Mouse (Mus musculus): ENCODE data around the gene Palld. TPM values are rescaled to one million over a fixed set of nuclear protein-coding genes. Genes with fewer than 3 reads are reported as not detected.

Palld gene
- polyA plus RNA-seq, 1 experiment from 2014 or later = 62.3 TPM

DNA sequence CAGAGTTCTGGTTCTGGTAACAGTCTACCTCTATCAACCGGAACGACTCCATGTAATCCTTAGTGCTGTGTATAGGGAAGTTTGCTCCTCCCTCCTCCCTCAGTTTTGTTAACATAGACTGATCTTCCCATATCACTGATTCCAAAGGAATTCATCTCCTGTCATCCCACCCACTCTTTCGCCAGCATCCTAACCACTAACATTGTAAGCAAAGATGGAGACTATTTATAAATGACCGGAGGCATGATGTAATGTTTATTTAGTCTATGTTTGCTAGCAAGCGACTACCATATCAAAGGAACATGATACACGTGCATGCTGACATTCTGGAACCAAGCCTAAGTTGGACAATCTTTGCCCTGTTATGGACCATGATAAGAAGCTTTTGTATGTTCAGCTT is 250.5 kb downstream of the Palld start:
- 36% methylated on average over 6 of the region's 6 CpGs for WGBS
- ATAC-seq = no peak
- H3K9me3 ChIP-seq (ENCODE audit: control insufficient read depth) = no peaks in the 10 kb centered on the region
- H3K4me3 ChIP-seq (ENCODE audit: low read depth, low read length) = no peak overlapping the region
- no peaks in the 10 kb centered on the region for H3K4me1 ChIP-seq (replicated peaks; ENCODE audit: control insufficient read depth, insufficient read depth, low read length)
- no peaks in the 10 kb centered on the region for H3K36me3 ChIP-seq (ENCODE audit: control insufficient read depth, insufficient read depth)
- H3K9ac ChIP-seq (ENCODE audit: low read depth, low read length) = no peak overlapping the region
- no peaks in the 10 kb centered on the region for H3K27me3 ChIP-seq (replicated peaks; ENCODE audit: control insufficient read depth, insufficient read depth, low read length)
- H3K27ac ChIP-seq (ENCODE audit: low read depth, low read length) = no peak overlapping the region
- TF ChIP-seq CTCF (IDR thresholded peaks at IDR 0.05; ENCODE audit: low read depth) = no peak
- no peak overlapping the region for H3K4me2 ChIP-seq (replicated peaks; ENCODE audit: low read depth)

DNA sequence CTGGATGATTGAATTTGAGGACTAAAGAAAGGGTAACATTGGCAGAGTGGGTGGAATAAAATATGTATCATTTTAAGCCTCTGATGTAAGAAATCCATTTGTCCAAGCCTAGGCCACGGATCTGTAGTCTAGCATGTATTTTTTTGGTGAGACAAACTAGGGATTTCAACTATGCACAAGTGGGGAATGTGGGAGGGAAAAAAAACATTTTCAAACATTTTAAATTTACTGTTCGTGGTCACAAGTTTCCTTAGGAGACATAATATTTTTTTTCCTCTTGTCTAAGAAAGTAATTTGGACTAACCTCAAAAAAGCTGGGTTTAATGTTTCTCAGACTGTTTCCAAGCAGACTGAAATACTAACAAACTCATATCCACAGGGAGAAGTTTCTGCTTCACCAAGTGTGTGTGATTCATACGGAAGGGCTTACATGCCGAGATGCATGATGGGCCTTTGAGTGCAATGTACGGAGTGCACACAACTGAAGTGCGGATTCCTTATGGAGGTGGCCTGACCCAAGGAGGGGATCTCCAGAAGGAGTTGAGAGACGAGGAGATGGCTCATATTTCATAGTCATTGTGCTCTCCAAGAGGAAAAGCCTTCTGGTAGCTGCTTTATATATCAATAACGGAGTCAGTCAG is 256.2 kb downstream of the Palld start:
- H3K4me1 ChIP-seq (replicated peaks; ENCODE audit: control insufficient read depth, insufficient read depth, low read length) = no peaks in the 10 kb centered on the region
- no peaks in the 10 kb centered on the region for H3K27me3 ChIP-seq (replicated peaks; ENCODE audit: control insufficient read depth, insufficient read depth, low read length)
- TF ChIP-seq CTCF (IDR thresholded peaks at IDR 0.05; ENCODE audit: low read depth) = no peak
- H3K4me2 ChIP-seq (replicated peaks; ENCODE audit: low read depth) = no peak overlapping the region
- no peak overlapping the region for H3K9ac ChIP-seq (ENCODE audit: low read depth, low read length)
- H3K36me3 ChIP-seq (ENCODE audit: control insufficient read depth, insufficient read depth) = no peaks in the 10 kb centered on the region; the same call in 1 of the 2 replicates
- H3K4me3 ChIP-seq (ENCODE audit: low read depth, low read length) = no peak overlapping the region
- no peaks in the 10 kb centered on the region for H3K9me3 ChIP-seq (ENCODE audit: control insufficient read depth)
- no peak for ATAC-seq
- H3K27ac ChIP-seq (ENCODE audit: low read depth, low read length) = no peak overlapping the region
- WGBS = 75% methylated on average over 8 of the region's 8 CpGs

DNA sequence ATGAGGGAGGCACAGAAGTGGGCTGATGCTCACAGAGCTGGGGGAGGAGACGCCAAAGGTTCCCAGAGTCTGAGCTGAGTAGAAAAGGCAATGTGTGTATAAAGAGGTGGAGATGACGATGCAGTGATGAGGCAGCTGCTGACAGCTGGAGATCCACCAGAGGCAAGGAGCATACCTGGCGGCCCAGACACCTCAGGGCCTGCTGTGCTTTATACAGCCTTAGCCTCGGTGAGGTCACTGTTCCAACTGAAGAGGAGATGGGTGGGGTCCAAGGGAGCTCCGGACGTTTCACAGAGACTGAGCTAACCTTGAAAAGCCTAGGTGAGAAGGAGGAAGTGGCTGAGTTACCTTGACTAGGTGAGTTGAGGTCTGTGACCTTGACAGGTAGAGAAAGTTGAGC is 256.8 kb downstream of the Palld start:
- ATAC-seq = no peak
- TF ChIP-seq CTCF (IDR thresholded peaks at IDR 0.05; ENCODE audit: low read depth) = no peak
- 63% methylated on average over 6 of the region's 6 CpGs for WGBS
- H3K4me1 ChIP-seq (replicated peaks; ENCODE audit: control insufficient read depth, insufficient read depth, low read length) = no peaks in the 10 kb centered on the region
- H3K27me3 ChIP-seq (replicated peaks; ENCODE audit: control insufficient read depth, insufficient read depth, low read length) = no peaks in the 10 kb centered on the region
- no peak overlapping the region for H3K4me2 ChIP-seq (replicated peaks; ENCODE audit: low read depth)
- no peak overlapping the region for H3K27ac ChIP-seq (ENCODE audit: low read depth, low read length)
- H3K9me3 ChIP-seq (ENCODE audit: control insufficient read depth) = no peaks in the 10 kb centered on the region
- H3K36me3 ChIP-seq (ENCODE audit: control insufficient read depth, insufficient read depth) = no peaks in the 10 kb centered on the region; the same call in 1 of the 2 replicates
- no peak overlapping the region for H3K9ac ChIP-seq (ENCODE audit: low read depth, low read length)
- no peak overlapping the region for H3K4me3 ChIP-seq (ENCODE audit: low read depth, low read length)

DNA sequence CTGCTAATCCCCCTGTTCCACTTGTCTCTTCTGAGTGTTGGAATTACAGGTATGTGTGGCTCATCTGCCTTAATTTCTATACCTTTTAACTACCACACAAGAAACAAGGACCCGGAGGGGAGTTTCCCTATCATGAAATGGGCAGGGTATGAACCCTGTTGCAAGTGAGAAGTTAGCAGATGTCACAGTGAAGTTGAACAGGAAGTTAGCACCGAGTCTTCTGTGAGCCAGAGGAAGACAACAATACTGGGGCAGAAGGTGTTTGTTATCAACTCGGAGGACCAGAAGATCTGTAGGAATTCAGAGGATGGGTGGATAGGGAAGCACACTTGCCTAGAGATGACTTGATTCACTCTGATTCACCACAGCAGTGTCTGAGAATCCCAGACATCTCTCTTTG is 259.3 kb downstream of the Palld start:
- WGBS = 44% methylated on average over 3 of the region's 3 CpGs
- Histone ChIP-seq H3K9me3 (ENCODE audit: control insufficient read depth) (no peaks in the 10 kb centered on the region), H3K36me3 (ENCODE audit: control insufficient read depth, insufficient read depth) (no peaks in the 10 kb centered on the region; the same call in 1 of the 2 replicates), H3K27ac (ENCODE audit: low read depth, low read length) (no peak overlapping the region), H3K4me1 (replicated peaks; ENCODE audit: control insufficient read depth, insufficient read depth, low read length) (no peaks in the 10 kb centered on the region), H3K27me3 (replicated peaks; ENCODE audit: control insufficient read depth, insufficient read depth, low read length) (no peaks in the 10 kb centered on the region), H3K4me3 (ENCODE audit: low read depth, low read length) (no peak overlapping the region), H3K4me2 (replicated peaks; ENCODE audit: low read depth) (no peak overlapping the region), H3K9ac (ENCODE audit: low read depth, low read length) (no peak overlapping the region)
- TF ChIP-seq CTCF (IDR thresholded peaks at IDR 0.05; ENCODE audit: low read depth) = no peak
- no peak for ATAC-seq

DNA sequence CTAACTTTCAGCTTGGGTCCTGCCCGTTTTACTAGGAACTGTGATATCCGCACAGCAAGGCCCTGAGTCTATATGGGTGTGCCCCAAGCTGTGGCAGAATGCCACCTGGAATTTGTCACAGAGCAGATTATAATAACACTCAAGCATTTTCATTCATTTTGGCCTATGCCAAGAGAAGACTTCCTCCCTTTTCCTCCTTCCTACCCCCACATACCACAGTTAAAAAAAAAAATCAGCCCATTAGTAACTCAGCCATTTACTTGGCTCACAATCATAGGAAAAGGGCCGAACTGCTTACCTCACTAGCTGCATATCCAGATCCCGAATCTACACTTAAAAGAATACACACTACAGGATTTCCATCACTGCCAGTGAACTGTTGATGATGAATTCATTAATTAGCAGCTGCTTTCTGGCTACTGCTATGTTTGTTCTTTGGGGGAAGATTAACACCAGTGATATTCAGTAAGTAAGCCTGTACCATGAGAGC is 260.1 kb downstream of the Palld start:
- no peaks in the 10 kb centered on the region; the same call in 1 of the 2 replicates for H3K36me3 ChIP-seq (ENCODE audit: control insufficient read depth, insufficient read depth)
- H3K27me3 ChIP-seq (replicated peaks; ENCODE audit: control insufficient read depth, insufficient read depth, low read length) = no peaks in the 10 kb centered on the region
- no peak for TF ChIP-seq CTCF (IDR thresholded peaks at IDR 0.05; ENCODE audit: low read depth)
- H3K27ac ChIP-seq (ENCODE audit: low read depth, low read length) = no peak overlapping the region
- ATAC-seq = no peak
- no peak overlapping the region for H3K9ac ChIP-seq (ENCODE audit: low read depth, low read length)
- H3K4me2 ChIP-seq (replicated peaks; ENCODE audit: low read depth) = no peak overlapping the region
- H3K4me1 ChIP-seq (replicated peaks; ENCODE audit: control insufficient read depth, insufficient read depth, low read length) = no peaks in the 10 kb centered on the region
- WGBS = 48% methylated on average over 4 of the region's 4 CpGs
- no peak overlapping the region for H3K4me3 ChIP-seq (ENCODE audit: low read depth, low read length)
- no peaks in the 10 kb centered on the region for H3K9me3 ChIP-seq (ENCODE audit: control insufficient read depth)

DNA sequence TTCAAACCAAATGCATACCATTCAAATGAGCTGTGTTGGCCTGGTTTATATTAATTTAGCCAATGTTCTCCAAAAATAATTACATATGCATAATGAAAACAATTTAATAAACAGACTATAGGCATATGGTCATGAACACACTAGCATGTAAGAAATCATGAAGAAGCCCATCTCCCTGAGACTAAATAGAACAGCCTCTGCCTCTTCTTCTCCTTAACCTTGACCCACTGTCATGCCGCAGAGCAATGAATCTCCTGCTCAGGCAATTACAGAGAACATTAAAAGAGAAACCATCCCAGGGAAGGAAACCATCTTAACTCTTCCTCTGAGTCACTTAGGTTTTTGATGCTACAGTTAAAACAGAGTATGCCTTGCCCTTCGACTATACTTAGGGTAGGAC is 262.9 kb downstream of the Palld start:
- H3K27me3 ChIP-seq (replicated peaks; ENCODE audit: control insufficient read depth, insufficient read depth, low read length) = no peaks in the 10 kb centered on the region
- no peaks in the 10 kb centered on the region for H3K4me1 ChIP-seq (replicated peaks; ENCODE audit: control insufficient read depth, insufficient read depth, low read length)
- no peak overlapping the region for H3K4me3 ChIP-seq (ENCODE audit: low read depth, low read length)
- ATAC-seq = no peak
- no peak overlapping the region for H3K9ac ChIP-seq (ENCODE audit: low read depth, low read length)
- no peak overlapping the region for H3K27ac ChIP-seq (ENCODE audit: low read depth, low read length)
- WGBS = 78% methylated on average over 2 of the region's 2 CpGs
- H3K36me3 ChIP-seq (ENCODE audit: control insufficient read depth, insufficient read depth) = no peaks in the 10 kb centered on the region; the same call in 1 of the 2 replicates
- no peak for TF ChIP-seq CTCF (IDR thresholded peaks at IDR 0.05; ENCODE audit: low read depth)
- H3K9me3 ChIP-seq (ENCODE audit: control insufficient read depth) = no peaks in the 10 kb centered on the region
- no peak overlapping the region for H3K4me2 ChIP-seq (replicated peaks; ENCODE audit: low read depth)
